ENCODE assay signal across 20 mouse cellular contexts in the genomic region with DNA sequence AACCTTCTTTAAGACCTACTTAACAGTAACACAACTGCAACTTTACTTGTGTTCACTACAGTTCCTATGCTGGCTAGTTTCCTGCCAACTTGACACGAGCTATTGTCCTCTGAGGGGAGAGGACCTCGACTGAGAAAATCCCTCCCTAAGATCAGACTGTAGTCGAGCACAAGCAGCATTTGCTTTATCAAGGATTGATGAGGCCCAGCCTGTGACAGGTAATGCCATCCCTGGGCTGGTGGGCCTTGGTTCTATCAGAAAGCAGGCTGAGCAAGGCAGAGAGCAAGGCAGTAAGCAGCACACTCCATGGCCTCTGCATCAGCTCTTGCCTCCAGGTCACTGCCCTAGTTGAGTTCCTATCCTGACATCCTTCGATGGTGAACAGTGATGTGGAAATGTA.
"Had no signal": no experiment of that assay in that cellular context is flagged by ENCODE, and none has a peak within 500 bp of the region (broad histone marks: within the 10 kb centered on the region; RNA-seq: fewer than 3 reads in every experiment).

No protein-coding gene starts in this region.

- H3K9me3 ChIP-seq: limb, embryonic 12.5 days; limb, embryonic 15.5 days; midbrain, embryonic 13.5 days; neural tube, embryonic 12.5 days; neural tube, embryonic 15.5 days; stomach, embryonic 15.5 days had no signal

- DNase-seq: kidney, adult 18-20 months; kidney, adult 9 months; kidney, postnatal 14 days; kidney, postnatal 4 days; layer of hippocampus, postnatal 36 days; liver, postnatal 0 days; lung, embryonic 14.5 days; right cerebral cortex, adult 18-20 months; right cerebral cortex, postnatal 14 days; spleen, adult 18-20 months; thymus, postnatal 25 days had no signal

- H3K4me1 ChIP-seq: limb, embryonic 15.5 days; stomach, embryonic 15.5 days had no signal

- H3K27ac ChIP-seq: left cerebral cortex, adult 2 months; limb, embryonic 15.5 days; liver, embryonic 14.5 days; macrophage; midbrain, embryonic 13.5 days; neural tube, embryonic 12.5 days; neural tube, embryonic 15.5 days; stomach, embryonic 15.5 days had no signal

- H3K27me3 ChIP-seq: limb, embryonic 12.5 days; limb, embryonic 15.5 days; neural tube, embryonic 12.5 days; stomach, embryonic 15.5 days had no signal

- H3K36me3 ChIP-seq: limb, embryonic 12.5 days; limb, embryonic 15.5 days; midbrain, embryonic 13.5 days; neural tube, embryonic 12.5 days; neural tube, embryonic 15.5 days; stomach, embryonic 15.5 days had no signal

- H3K4me3 ChIP-seq: left cerebral cortex, adult 2 months; limb, embryonic 12.5 days; limb, embryonic 15.5 days; midbrain, embryonic 13.5 days; neural tube, embryonic 12.5 days; neural tube, embryonic 15.5 days; stomach, embryonic 15.5 days had no signal
